Mouse (Mus musculus) ES-E14 (cell line): ENCODE data around the gene Vav3. TPM values are rescaled to one million over a fixed set of nuclear protein-coding genes. Genes with fewer than 3 reads are reported as not detected.

ENCODE experiments used
- DNase-seq: peaks from one replicate; pipeline ENCODE4 v3.0.0-alpha.2; 2013; ENCODE audit warnings: low read depth, low spot score
- H3K27ac ChIP-seq: 2 replicates; pipeline ENCODE4 v1.5.1; 2012; ENCODE audit warnings: low read depth, mild to moderate bottlenecking, low read length, moderate library complexity, mixed read lengths; ENCODE audit not compliant: poor library complexity, insufficient read depth, severe bottlenecking
- H3K36me3 ChIP-seq: 2 replicates; pipeline ENCODE4 v1.6.1; 2012; ENCODE audit warnings: mild to moderate bottlenecking, low read length, moderate library complexity, mixed read lengths; ENCODE audit not compliant: control insufficient read depth, poor library complexity, insufficient read depth, severe bottlenecking
- H3K4me1 ChIP-seq, 2 experiments: fragments of 150-350 bp in 1 of 2; sonication (generic) in 1 of 2; 2 replicates each; pipeline ENCODE4 v1.6.1; 2012; ENCODE audit warnings: low read length in 2 of 2, mild to moderate bottlenecking in 1 of 2, mixed read lengths in 1 of 2; ENCODE audit not compliant: control insufficient read depth in 2 of 2, insufficient read depth in 2 of 2, poor library complexity in 1 of 2
- H3K4me3 ChIP-seq, 2 experiments: fragments of 150-350 bp in 1 of 2; sonication (generic) in 1 of 2; 2 replicates each; pipeline ENCODE4 v1.5.1; 2012; ENCODE audit warnings: low read length in 2 of 2, low read depth in 1 of 2, mild to moderate bottlenecking in 1 of 2, mixed read lengths in 1 of 2; ENCODE audit not compliant: insufficient read depth in 1 of 2, poor library complexity in 1 of 2, severe bottlenecking in 1 of 2
- H3K9ac ChIP-seq: 2 replicates; pipeline ENCODE4 v1.6.1; 2012; ENCODE audit warnings: low read depth, mild to moderate bottlenecking, low read length, mixed read lengths; ENCODE audit not compliant: poor library complexity, insufficient read depth, severe bottlenecking
- H3K9me3 ChIP-seq: fragments of 150-350 bp; sonication (generic); 2 replicates; pipeline ENCODE4 v1.6.1; 2012; ENCODE audit warnings: low read depth, mild to moderate bottlenecking, low read length; ENCODE audit not compliant: control insufficient read depth, insufficient read depth
- CHD2 ChIP-seq: IDR thresholded peaks from 2 replicates; pipeline ENCODE4 v1.6.1; 2014; ENCODE audit warnings: mild to moderate bottlenecking, low read depth, low read length, inconsistent platforms
- HCFC1 ChIP-seq: IDR thresholded peaks from 2 replicates; pipeline ENCODE4 v1.6.1; 2012; ENCODE audit warnings: low read length, inconsistent platforms, borderline replicate concordance; ENCODE audit not compliant: insufficient read depth
- MAFK ChIP-seq: IDR thresholded peaks from 2 replicates; pipeline ENCODE4 v1.6.1; 2014; ENCODE audit warnings: mild to moderate bottlenecking, low read depth, low read length, inconsistent platforms; ENCODE audit not compliant: insufficient read depth
- ZC3H11A ChIP-seq: IDR thresholded peaks from 2 replicates; pipeline ENCODE4 v1.6.1; 2012; ENCODE audit warnings: low read depth, mild to moderate bottlenecking, inconsistent platforms, low read length, borderline replicate concordance
- ZNF384 ChIP-seq: IDR thresholded peaks from 2 replicates; pipeline ENCODE4 v1.6.1; 2012; ENCODE audit warnings: low read depth, low read length, inconsistent platforms
- in situ Hi-C, 2 experiments: fragments of 600-800 bp; cut with MboI; formaldehyde crosslinking; loops; one replicate each; pipeline ENCODE4 v1.15.1; 2025; ENCODE audit warnings: low sequenced_read_pairs in 2 of 2, inconsistent platforms in 1 of 2; ENCODE audit not compliant: unreplicated experiment in 2 of 2
- total RNA-seq: library from RNA; depleted of rRNA; stranded (reverse); fragments of 300-350 nt; gene quantifications from 2 replicates; pipeline ENCODE4 v1.2.3, GENCODE M21; 2012

Vav3 gene
- total RNA-seq, 1 experiment, result 1.6 TPM

GRCm38 (mm10) chr3:109478297-109478696 is 137.8 kb downstream of the Vav3 start:
- Histone ChIP-seq H3K4me1 (no peaks in the 10 kb centered on the region), H3K36me3 (no peaks in the 10 kb centered on the region), H3K4me3 (no peak overlapping the region), H3K9me3 (no peaks in the 10 kb centered on the region), H3K9ac (no peak overlapping the region), H3K27ac (no peak overlapping the region)
- TF ChIP-seq ZC3H11A (no peak), HCFC1 (no peak), CHD2 (no peak), ZNF384 (no peak), MAFK (no peak)
- DNase-seq, result no peak
- in situ Hi-C loops, result loop anchor here in 1 of 2 experiments (25.0 kb wide), 1 partner anchor 316 kb away; no protein-coding TSS in a partner anchor

GRCm38 (mm10) chr3:109480625-109481024 is 140.2 kb downstream of the Vav3 start:
- no peak for TF ChIP-seq HCFC1
- TF ChIP-seq ZC3H11A, result no peak
- TF ChIP-seq MAFK, result no peak
- no peak for TF ChIP-seq ZNF384
- no peak for TF ChIP-seq CHD2
- H3K36me3 ChIP-seq, result no peaks in the 10 kb centered on the region
- in situ Hi-C loops, result loop anchor here in 1 of 2 experiments (25.0 kb wide), 1 partner anchor 318 kb away; no protein-coding TSS in a partner anchor
- no peaks in the 10 kb centered on the region for H3K4me1 ChIP-seq
- no peak overlapping the region for H3K4me3 ChIP-seq
- DNase-seq, result no peak
- H3K9me3 ChIP-seq, result no peaks in the 10 kb centered on the region
- H3K9ac ChIP-seq, result no peak overlapping the region
- H3K27ac ChIP-seq, result no peak overlapping the region

- no peaks in the 10 kb centered on the region for H3K9me3 ChIP-seq
- H3K4me1 ChIP-seq, result no peaks in the 10 kb centered on the region
- no peak overlapping the region for H3K27ac ChIP-seq
- no peak for DNase-seq
- in situ Hi-C loops, result loop anchor here (5.0 to 25.0 kb wide), 2 partner anchors 309 to 324 kb away; no protein-coding TSS in a partner anchor
- TF ChIP-seq HCFC1 (no peak), CHD2 (no peak), ZC3H11A (no peak), MAFK (no peak), ZNF384 (no peak)
- no peaks in the 10 kb centered on the region for H3K36me3 ChIP-seq
- H3K9ac ChIP-seq, result no peak overlapping the region
- no peak overlapping the region for H3K4me3 ChIP-seq
Observed at GRCm38 (mm10) chr3:109486786-109487185, 146.3 kb downstream of the Vav3 start.

GRCm38 (mm10) chr3:109487823-109488222 is 147.4 kb downstream of the Vav3 start:
- Histone ChIP-seq H3K27ac (no peak overlapping the region), H3K4me1 (no peaks in the 10 kb centered on the region), H3K4me3 (no peak overlapping the region), H3K9me3 (no peaks in the 10 kb centered on the region), H3K36me3 (no peaks in the 10 kb centered on the region), H3K9ac (no peak overlapping the region)
- TF ChIP-seq HCFC1 (no peak), ZNF384 (no peak), ZC3H11A (no peak), MAFK (no peak), CHD2 (no peak)
- DNase-seq, result no peak
- in situ Hi-C loops, result loop anchor here (5.0 to 25.0 kb wide), 2 partner anchors 311 to 326 kb away; no protein-coding TSS in a partner anchor

- Histone ChIP-seq H3K27ac (no peak overlapping the region), H3K9ac (no peak overlapping the region), H3K4me1 (no peaks in the 10 kb centered on the region), H3K9me3 (no peaks in the 10 kb centered on the region), H3K36me3 (no peaks in the 10 kb centered on the region), H3K4me3 (no peak overlapping the region)
- TF ChIP-seq ZNF384, result no peak
- in situ Hi-C loops, result loop anchor here (5.0 to 25.0 kb wide), 2 partner anchors 311 to 326 kb away; no protein-coding TSS in a partner anchor
- no peak for DNase-seq
Observed at GRCm38 (mm10) chr3:109488750-109489171, 148.3 kb downstream of the Vav3 start.
